Mouse (Mus musculus) cortical plate, adult 2 months (tissue): Measurements from ENCODE around the gene Slc2a10.

Experiments
- CTCF ChIP-seq: fragments of 200-500 bp; IDR thresholded peaks from 2 replicates; pipeline ENCODE4 v1.5.1; 2011; ENCODE audit warnings: mild to moderate bottlenecking, control low read depth, low read length; ENCODE audit not compliant: insufficient read depth; ENCODE audit errors: extremely low read depth
- POLR2A ChIP-seq: fragments of 200-500 bp; IDR thresholded peaks from 2 replicates; pipeline ENCODE4 v1.6.1; 2011; ENCODE audit warnings: mild to moderate bottlenecking, low read length, control low read depth; ENCODE audit not compliant: insufficient read depth; ENCODE audit errors: extremely low read depth

DNA sequence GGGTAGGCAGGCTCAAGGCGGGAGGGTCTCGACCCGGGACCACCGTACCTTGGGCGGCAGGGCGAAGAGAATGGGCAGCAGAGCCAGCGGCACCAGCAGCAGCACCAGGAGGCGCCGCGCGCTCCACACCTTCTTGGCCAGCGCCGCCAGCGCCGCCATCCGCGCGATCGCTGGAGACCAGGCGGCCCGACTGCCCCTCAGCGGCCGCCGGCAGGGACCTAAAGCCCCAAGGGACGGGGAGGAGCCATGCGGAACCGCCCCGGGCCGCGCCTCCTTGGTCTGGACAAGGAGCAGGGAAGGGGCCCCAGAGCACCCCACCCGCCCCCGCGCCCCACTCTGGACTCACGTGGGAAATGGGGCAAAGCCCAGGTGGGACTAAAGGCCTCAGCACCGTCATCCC is 30.6 kb upstream of the Slc2a10 start, which contains the start of gene Slc13a3:
- TF ChIP-seq CTCF, result no peak
- no peak for TF ChIP-seq POLR2A
